Mouse (Mus musculus) stomach, postnatal 0 days (tissue): ENCODE results near the gene Dapk3. TPM values are rescaled to one million over a fixed set of nuclear protein-coding genes. Genes with fewer than 3 reads are reported as not detected.

Experiments
- ATAC-seq: fragments of 200-750 bp; cut with Nextera tagmentation; 2 replicates; pipeline ENCODE4 v1.8.0; 2017; ENCODE audit not compliant: low FRiP score, low TSS enrichment
- DNase-seq: peaks from one replicate; pipeline ENCODE4 v3.0.0-alpha.2; 2016; ENCODE audit warnings: low spot score
- H3K27ac ChIP-seq: fragments of 300-500 bp; sonication (generic); replicated peaks from 2 replicates; pipeline ENCODE4 v1.5.1; 2014; ENCODE audit warnings: mild to moderate bottlenecking, control low read depth
- H3K27me3 ChIP-seq: fragments of 300-500 bp; sonication (generic); 2 replicates; pipeline ENCODE4 v1.6.1; 2014; ENCODE audit warnings: low read length; ENCODE audit not compliant: control insufficient read depth, insufficient read depth
- H3K36me3 ChIP-seq: fragments of 300-500 bp; sonication (generic); 2 replicates; pipeline ENCODE4 v1.6.1; 2014; ENCODE audit warnings: low read length, mixed read lengths; ENCODE audit not compliant: control insufficient read depth, insufficient read depth
- H3K4me1 ChIP-seq: fragments of 300-500 bp; sonication (generic); replicated peaks from 2 replicates; pipeline ENCODE4 v1.6.1; 2014; ENCODE audit warnings: antibody characterized with exemption; ENCODE audit not compliant: control insufficient read depth, insufficient read depth
- H3K4me2 ChIP-seq: fragments of 300-500 bp; sonication (generic); replicated peaks from 2 replicates; pipeline ENCODE4 v1.6.1; 2014; ENCODE audit warnings: low read depth, mild to moderate bottlenecking, control low read depth, moderate library complexity
- H3K4me3 ChIP-seq: fragments of 300-500 bp; sonication (generic); 2 replicates; pipeline ENCODE4 v1.5.1; 2014; ENCODE audit warnings: low read depth, low read length, control low read depth
- H3K9ac ChIP-seq: fragments of 300-500 bp; sonication (generic); 2 replicates; pipeline ENCODE4 v1.6.1; 2014; ENCODE audit warnings: mild to moderate bottlenecking, low read length, control low read depth, mixed read lengths
- H3K9me3 ChIP-seq: fragments of 300-500 bp; sonication (generic); 2 replicates; pipeline ENCODE4 v1.6.1; 2016; ENCODE audit warnings: low read length; ENCODE audit not compliant: control insufficient read depth
- CTCF ChIP-seq: IDR thresholded peaks from 2 replicates; pipeline ENCODE4 v1.5.1; 2016; ENCODE audit warnings: antibody characterized with exemption, low read depth, mild to moderate bottlenecking, moderate library complexity
- EP300 ChIP-seq: optimal IDR thresholded peaks from 2 replicates; pipeline ENCODE3; 2016; ENCODE audit warnings: antibody characterized with exemption
- WGBS: fragments of 180-500 bp; shearing (Covaris S2); extraction: QIAGEN DNeasy Blood & Tissue Kit; methylation state at CpG from one replicate; pipeline ENCODE4 v1.1.7; 2014; 5-methylcytosine and 5-hydroxymethylcytosine counted together
- polyA plus RNA-seq: library from polyadenylated mRNA; unstranded; fragments of >200 nt; fragmentation: Nextera tagmentation; extraction: Ambion mirVana; gene quantifications from 2 replicates; pipeline ENCODE4 v1.2.1, GENCODE M21; 2015

The Dapk3 gene
- polyA plus RNA-seq, 1 experiment from 2014 or later, result 44.6 TPM

DNA sequence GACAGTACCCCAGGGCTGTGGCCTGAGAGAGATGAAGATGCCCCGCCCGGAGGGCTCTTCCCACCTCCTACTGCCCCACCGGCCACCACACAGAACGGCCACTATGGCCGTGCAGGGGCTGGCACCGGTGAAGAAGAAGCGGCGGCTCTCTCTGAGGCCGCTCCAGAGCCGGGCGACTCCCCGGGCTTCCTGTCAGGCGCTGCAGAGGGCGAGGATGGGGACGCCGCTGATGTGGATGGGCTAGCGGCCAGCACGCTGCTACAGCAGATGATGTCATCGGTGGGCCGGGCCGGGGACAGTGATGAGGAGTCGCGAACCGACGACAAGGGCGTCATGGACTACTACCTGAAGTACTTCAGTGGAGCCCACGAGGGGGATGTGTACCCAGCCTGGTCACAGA is 38.1 kb upstream of the Dapk3 start:
- no peak overlapping the region for H3K4me2 ChIP-seq
- H3K9ac ChIP-seq, result no peak overlapping the region
- peaks cover 34% of the 10 kb centered on the region for H3K36me3 ChIP-seq
- TF ChIP-seq CTCF, result no peak
- TF ChIP-seq EP300, result no peak
- no peaks in the 10 kb centered on the region for H3K9me3 ChIP-seq
- peak overlapping the region; percentile 88 for H3K27ac ChIP-seq
- no peak overlapping the region for H3K4me3 ChIP-seq
- peaks cover 9% of the 10 kb centered on the region for H3K4me1 ChIP-seq
- ATAC-seq (no peak), DNase-seq (no peak)
- H3K27me3 ChIP-seq, result no peaks in the 10 kb centered on the region
- WGBS, result 78% methylated on average over 16 of the region's 27 CpGs

GRCm38 (mm10) chr10:81145307-81145706 is 37.5 kb upstream of the Dapk3 start:
- WGBS, result 77% methylated on average over 6 of the region's 6 CpGs
- H3K4me2 ChIP-seq, result peak overlapping the region; percentile 44; the same call in 1 of the 2 replicates
- ATAC-seq, result no peak
- TF ChIP-seq EP300, result no peak
- TF ChIP-seq CTCF, result no peak
- H3K27me3 ChIP-seq, result no peaks in the 10 kb centered on the region
- H3K4me3 ChIP-seq, result no peak overlapping the region
- peaks cover 36% of the 10 kb centered on the region for H3K36me3 ChIP-seq
- peak overlapping the region; percentile 88 for H3K27ac ChIP-seq
- no peaks in the 10 kb centered on the region for H3K9me3 ChIP-seq
- peaks cover 9% of the 10 kb centered on the region for H3K4me1 ChIP-seq
- peak; percentile 32 for DNase-seq
- no peak overlapping the region; the same call in 1 of the 2 replicates for H3K9ac ChIP-seq

GRCm38 (mm10) chr10:81145778-81146177 is 37.0 kb upstream of the Dapk3 start:
- H3K27ac ChIP-seq, result peak overlapping the region; percentile 88
- ATAC-seq, result peak; percentile 73
- peaks cover 6% of the 10 kb centered on the region for H3K4me1 ChIP-seq
- H3K4me2 ChIP-seq, result peak overlapping the region; percentile 44
- H3K36me3 ChIP-seq, result peaks cover 38% of the 10 kb centered on the region
- peak overlapping the region; percentile 41 for H3K9ac ChIP-seq
- WGBS, result 56% methylated on average over 7 of the region's 7 CpGs
- H3K9me3 ChIP-seq, result no peaks in the 10 kb centered on the region
- H3K27me3 ChIP-seq, result no peaks in the 10 kb centered on the region
- peak; percentile 88 for DNase-seq
- H3K4me3 ChIP-seq, result no peak overlapping the region
- TF ChIP-seq EP300, result no peak
- TF ChIP-seq CTCF, result no peak

DNA sequence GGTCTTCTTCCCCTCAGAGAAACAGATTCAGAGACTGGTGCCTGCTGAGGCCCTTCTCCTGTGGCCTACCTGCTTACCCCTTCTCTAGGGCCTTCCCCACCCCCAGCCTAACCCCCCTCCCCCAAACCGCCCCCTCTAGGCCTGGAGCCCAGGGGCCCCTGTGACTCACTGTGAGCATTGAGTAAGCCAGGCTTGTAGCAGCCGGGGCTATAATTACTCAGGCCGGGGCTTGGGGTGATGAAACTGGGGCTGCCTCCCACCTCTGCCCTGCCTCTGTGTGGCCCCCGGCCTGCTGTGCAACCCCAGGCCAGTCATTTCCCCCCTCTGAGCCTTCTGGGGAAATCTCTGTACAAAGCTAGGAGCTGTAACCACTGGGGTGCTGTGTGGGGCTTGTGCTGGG is 36.5 kb upstream of the Dapk3 start:
- peaks cover 4% of the 10 kb centered on the region; the same call in 1 of the 2 replicates for H3K4me1 ChIP-seq
- peak overlapping the region; percentile 88 for H3K27ac ChIP-seq
- H3K9ac ChIP-seq, result peak overlapping the region; percentile 41
- no peak for TF ChIP-seq EP300
- TF ChIP-seq CTCF, result no peak
- H3K4me3 ChIP-seq, result 0 out of 2 replicates have a peak overlapping the region, but pooled peaks have one; percentile 10
- H3K9me3 ChIP-seq, result no peaks in the 10 kb centered on the region
- H3K27me3 ChIP-seq, result no peaks in the 10 kb centered on the region
- H3K4me2 ChIP-seq, result peak overlapping the region; percentile 44
- WGBS, result 55% methylated on average over 3 of the region's 4 CpGs
- peaks cover 38% of the 10 kb centered on the region for H3K36me3 ChIP-seq
- ATAC-seq (peak; percentile 4; the same call in 1 of the 2 replicates), DNase-seq (peak; percentile 46)

- TF ChIP-seq EP300, result no peak
- no peak for TF ChIP-seq CTCF
- Histone ChIP-seq H3K27me3 (no peaks in the 10 kb centered on the region), H3K4me1 (no peaks in the 10 kb centered on the region), H3K4me3 (no peak overlapping the region), H3K36me3 (peaks cover 40% of the 10 kb centered on the region), H3K4me2 (no peak overlapping the region), H3K9me3 (no peaks in the 10 kb centered on the region), H3K9ac (no peak overlapping the region), H3K27ac (no peak overlapping the region)
- DNase-seq (no peak), ATAC-seq (no peak)
- WGBS, result 66% methylated on average over 6 of the region's 6 CpGs
Measured at GRCm38 (mm10) chr10:81151261-81151660, 31.5 kb upstream of the Dapk3 start.

GRCm38 (mm10) chr10:81152609-81153008 is 30.2 kb upstream of the Dapk3 start:
- 0 out of 2 replicates have a peak, but pooled peaks have one; percentile 11 for ATAC-seq
- Histone ChIP-seq H3K9me3 (no peaks in the 10 kb centered on the region), H3K27me3 (no peaks in the 10 kb centered on the region), H3K4me1 (no peaks in the 10 kb centered on the region), H3K27ac (peak overlapping the region; percentile 35), H3K36me3 (peaks cover 47% of the 10 kb centered on the region), H3K4me3 (no peak overlapping the region), H3K9ac (peak overlapping the region; percentile 23; the same call in 1 of the 2 replicates), H3K4me2 (no peak overlapping the region)
- 66% methylated on average over 12 of the region's 12 CpGs for WGBS
- peak; percentile 37 for DNase-seq
- TF ChIP-seq CTCF (no peak), EP300 (no peak)
